Mouse (Mus musculus): Measurements from ENCODE around the gene Kiss1r.

Kiss1r gene

DNA sequence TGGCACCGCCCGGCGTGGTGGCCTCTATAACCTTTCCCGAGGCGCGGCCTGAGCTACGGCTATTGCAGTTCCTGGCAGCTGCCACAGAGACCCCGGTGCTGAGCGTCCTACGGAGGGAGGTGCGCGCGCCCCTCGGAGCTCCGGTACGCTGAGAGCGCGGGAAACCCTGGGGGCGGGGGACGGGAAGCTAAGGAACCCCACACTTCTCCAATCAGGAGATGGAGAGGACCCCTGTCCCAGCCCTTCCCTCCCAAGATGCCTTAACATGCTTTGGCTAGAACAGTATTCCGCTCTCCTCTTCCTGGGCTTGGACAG, 54.4 kb downstream of the Kiss1r start:
- DNase-seq (ENCODE audit: low spot score) = no peak

All from ovary, adult 18-20 months (tissue).